Mouse (Mus musculus) intestine, embryonic 16.5 days (tissue): ENCODE results near the gene Sh3pxd2a. TPM values are rescaled to one million over a fixed set of nuclear protein-coding genes. Genes with fewer than 3 reads are reported as not detected.

Source experiments
- ATAC-seq: fragments of 200-750 bp; cut with Nextera tagmentation; 2 replicates; pipeline ENCODE4 v1.8.0; 2017; ENCODE audit warnings: moderate TSS enrichment, moderate library complexity
- H3K27ac ChIP-seq: fragments of 300-500 bp; sonication (generic); 2 replicates; pipeline ENCODE4 v1.5.1; 2014; ENCODE audit warnings: mild to moderate bottlenecking, low read length
- H3K27me3 ChIP-seq: fragments of 300-500 bp; sonication (generic); replicated peaks from 2 replicates; pipeline ENCODE4 v1.6.1; 2014; ENCODE audit warnings: low read length, control low read depth, mixed read lengths; ENCODE audit not compliant: control insufficient read depth, insufficient read depth
- H3K36me3 ChIP-seq: fragments of 300-500 bp; sonication (generic); 2 replicates; pipeline ENCODE4 v1.6.1; 2014; ENCODE audit warnings: low read length, control low read depth; ENCODE audit not compliant: control insufficient read depth, insufficient read depth
- H3K4me1 ChIP-seq: fragments of 300-500 bp; sonication (generic); 2 replicates; pipeline ENCODE4 v1.6.1; 2014; ENCODE audit warnings: low read length, control low read depth, mixed read lengths; ENCODE audit not compliant: control insufficient read depth, insufficient read depth
- H3K4me2 ChIP-seq: fragments of 300-500 bp; sonication (generic); 2 replicates; pipeline ENCODE4 v1.6.1; 2014; ENCODE audit warnings: low read depth, low read length, control low read depth
- H3K4me3 ChIP-seq: fragments of 300-500 bp; sonication (generic); 2 replicates; pipeline ENCODE4 v1.5.1; 2014; ENCODE audit warnings: mild to moderate bottlenecking, low read length
- H3K9ac ChIP-seq: fragments of 300-500 bp; sonication (generic); 2 replicates; pipeline ENCODE4 v1.6.1; 2014; ENCODE audit warnings: low read depth, low read length
- H3K9me3 ChIP-seq: fragments of 300-500 bp; sonication (generic); 2 replicates; pipeline ENCODE4 v1.6.1; 2016; ENCODE audit warnings: low read length, control low read depth; ENCODE audit not compliant: control insufficient read depth
- WGBS: fragments of 180-500 bp; shearing (Covaris S2); extraction: QIAGEN DNeasy Blood & Tissue Kit; methylation state at CpG from one replicate; pipeline ENCODE4 v1.1.7; 2014; 5-methylcytosine and 5-hydroxymethylcytosine counted together
- polyA plus RNA-seq: library from polyadenylated mRNA; unstranded; fragments of >200 nt; fragmentation: Nextera tagmentation; extraction: Ambion mirVana; gene quantifications from 2 replicates; pipeline ENCODE4 v1.2.1, GENCODE M21; 2015

The Sh3pxd2a gene
- polyA plus RNA-seq, 1 experiment from 2014 or later, result 3.0 TPM

- Histone ChIP-seq H3K9ac (peak overlapping the region; percentile 17; the same call in 1 of the 2 replicates), H3K4me1 (peaks cover 32% of the 10 kb centered on the region), H3K9me3 (no peaks in the 10 kb centered on the region), H3K4me2 (0 out of 2 replicates have a peak overlapping the region, but pooled peaks have one; percentile 26), H3K27ac (peak overlapping the region; percentile 79), H3K27me3 (no peaks in the 10 kb centered on the region), H3K36me3 (0 out of 2 replicates have a peak, but pooled peaks cover 2% of the 10 kb centered on the region), H3K4me3 (no peak overlapping the region)
- WGBS, result 40% methylated on average over 3 of the region's 3 CpGs
- peak; percentile 62 for ATAC-seq
Measured at GRCm38 (mm10) chr19:47508191-47508590, 44.0 kb upstream of the Sh3pxd2a start.

GRCm38 (mm10) chr19:47507128-47508121, 43.2 kb upstream of the Sh3pxd2a start:
- Histone ChIP-seq H3K4me2 (0 out of 2 replicates have a peak overlapping the region, but pooled peaks have one; percentile 26), H3K9me3 (no peaks in the 10 kb centered on the region), H3K9ac (no peak overlapping the region), H3K27me3 (no peaks in the 10 kb centered on the region), H3K4me1 (peaks cover 32% of the 10 kb centered on the region), H3K36me3 (0 out of 2 replicates have a peak, but pooled peaks cover 2% of the 10 kb centered on the region), H3K4me3 (no peak overlapping the region), H3K27ac (peak overlapping the region; percentile 79)
- WGBS, result 50% methylated on average over 27 of the region's 27 CpGs
- ATAC-seq, result 0 out of 2 replicates have a peak, but pooled peaks have one; percentile 8

DNA sequence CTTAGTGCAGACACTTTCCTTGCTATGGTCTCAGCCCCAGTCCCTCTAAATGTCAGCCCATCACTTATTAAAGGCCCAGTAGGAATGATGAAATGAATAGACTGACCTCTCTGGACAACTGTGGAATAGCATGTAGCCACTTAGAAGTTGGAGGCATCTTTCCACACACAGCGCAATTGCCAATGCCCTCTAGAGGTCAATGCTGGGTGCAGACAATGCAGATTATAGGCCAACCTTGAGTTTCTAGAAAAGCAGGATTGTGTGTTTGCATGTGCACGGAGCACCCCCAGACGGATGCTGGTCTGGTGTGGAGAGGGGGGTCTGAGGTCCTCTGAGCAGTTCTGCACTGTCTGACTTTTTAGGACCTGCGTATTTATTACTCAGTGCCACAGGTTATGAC, 39.4 kb upstream of the Sh3pxd2a start:
- H3K4me1 ChIP-seq, result peaks cover 14% of the 10 kb centered on the region
- H3K9me3 ChIP-seq, result no peaks in the 10 kb centered on the region
- no peak overlapping the region for H3K4me3 ChIP-seq
- H3K9ac ChIP-seq, result no peak overlapping the region
- ATAC-seq, result no peak
- 0 out of 2 replicates have a peak, but pooled peaks cover 2% of the 10 kb centered on the region for H3K36me3 ChIP-seq
- 70% methylated on average over 4 of the region's 4 CpGs for WGBS
- H3K27me3 ChIP-seq, result no peaks in the 10 kb centered on the region
- H3K27ac ChIP-seq, result no peak overlapping the region
- H3K4me2 ChIP-seq, result no peak overlapping the region

DNA sequence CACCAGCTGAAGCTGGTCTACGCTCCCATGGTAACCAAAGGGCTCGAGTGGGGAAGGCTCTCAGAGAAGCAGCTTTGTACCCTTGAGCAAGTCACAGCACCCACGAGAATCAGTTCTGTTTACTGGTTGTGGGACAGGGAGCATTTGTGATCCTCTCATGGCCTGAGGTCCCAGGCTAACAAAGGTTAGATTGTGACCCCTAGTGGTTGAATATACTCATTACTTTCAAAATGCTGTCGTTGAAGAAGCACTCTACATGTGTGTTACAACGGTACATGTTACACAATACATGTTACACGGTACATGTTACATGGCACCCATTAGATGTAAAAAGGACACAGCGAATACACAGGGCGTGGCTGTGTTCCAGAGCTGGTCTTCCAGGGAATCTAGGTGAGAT, 38.4 kb upstream of the Sh3pxd2a start:
- Histone ChIP-seq H3K9me3 (no peaks in the 10 kb centered on the region), H3K27me3 (no peaks in the 10 kb centered on the region), H3K4me3 (no peak overlapping the region), H3K9ac (no peak overlapping the region), H3K36me3 (0 out of 2 replicates have a peak, but pooled peaks cover 2% of the 10 kb centered on the region), H3K4me1 (peaks cover 4% of the 10 kb centered on the region), H3K4me2 (no peak overlapping the region), H3K27ac (no peak overlapping the region)
- no peak for ATAC-seq
- 79% methylated on average over 8 of the region's 8 CpGs for whole genome bisulfite sequencing

- no peaks in the 10 kb centered on the region for H3K4me1 ChIP-seq
- H3K9ac ChIP-seq, result no peak overlapping the region
- H3K4me3 ChIP-seq, result no peak overlapping the region
- no peaks in the 10 kb centered on the region for H3K9me3 ChIP-seq
- 0 out of 2 replicates have a peak, but pooled peaks cover under 1% of the 10 kb centered on the region for H3K36me3 ChIP-seq
- H3K27me3 ChIP-seq, result no peaks in the 10 kb centered on the region
- no peak for ATAC-seq
- H3K4me2 ChIP-seq, result no peak overlapping the region
- no peak overlapping the region for H3K27ac ChIP-seq
- WGBS, result 75% methylated on average over 11 of the region's 11 CpGs
Measured at GRCm38 (mm10) chr19:47500389-47501011, 36.3 kb upstream of the Sh3pxd2a start.

GRCm38 (mm10) chr19:47499841-47500240, 35.6 kb upstream of the Sh3pxd2a start:
- Histone ChIP-seq H3K4me1 (no peaks in the 10 kb centered on the region), H3K36me3 (no peaks in the 10 kb centered on the region), H3K27me3 (no peaks in the 10 kb centered on the region), H3K4me2 (no peak overlapping the region), H3K9me3 (no peaks in the 10 kb centered on the region), H3K27ac (no peak overlapping the region), H3K4me3 (no peak overlapping the region), H3K9ac (no peak overlapping the region)
- no peak for ATAC-seq
- 92% methylated on average over 5 of the region's 5 CpGs for WGBS

DNA sequence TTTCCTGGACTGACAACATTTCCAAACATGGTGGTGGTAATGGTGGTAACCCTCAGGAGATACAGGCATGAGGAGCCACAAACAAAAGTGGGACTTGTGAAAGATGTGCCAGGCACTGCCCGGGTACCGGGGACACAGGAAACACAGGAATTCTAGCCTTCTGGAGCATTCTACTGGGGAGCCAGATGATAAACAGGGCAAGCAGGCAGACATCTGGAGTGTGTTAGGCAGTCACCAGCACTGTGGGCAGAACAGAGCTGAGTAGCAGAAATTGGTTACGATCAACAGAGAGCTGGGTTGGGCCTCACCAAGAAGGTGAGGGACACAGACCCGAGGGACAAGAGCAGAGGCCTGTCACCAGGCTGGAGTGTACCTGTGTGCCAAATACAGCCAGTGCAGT, 34.7 kb upstream of the Sh3pxd2a start:
- WGBS, result 43% methylated on average over 4 of the region's 4 CpGs
- no peak overlapping the region for H3K27ac ChIP-seq
- H3K9ac ChIP-seq, result no peak overlapping the region; the same call in 1 of the 2 replicates
- no peak for ATAC-seq
- no peak overlapping the region for H3K4me3 ChIP-seq
- no peaks in the 10 kb centered on the region for H3K4me1 ChIP-seq
- no peak overlapping the region for H3K4me2 ChIP-seq
- no peaks in the 10 kb centered on the region for H3K36me3 ChIP-seq
- no peaks in the 10 kb centered on the region for H3K27me3 ChIP-seq
- H3K9me3 ChIP-seq, result no peaks in the 10 kb centered on the region

DNA sequence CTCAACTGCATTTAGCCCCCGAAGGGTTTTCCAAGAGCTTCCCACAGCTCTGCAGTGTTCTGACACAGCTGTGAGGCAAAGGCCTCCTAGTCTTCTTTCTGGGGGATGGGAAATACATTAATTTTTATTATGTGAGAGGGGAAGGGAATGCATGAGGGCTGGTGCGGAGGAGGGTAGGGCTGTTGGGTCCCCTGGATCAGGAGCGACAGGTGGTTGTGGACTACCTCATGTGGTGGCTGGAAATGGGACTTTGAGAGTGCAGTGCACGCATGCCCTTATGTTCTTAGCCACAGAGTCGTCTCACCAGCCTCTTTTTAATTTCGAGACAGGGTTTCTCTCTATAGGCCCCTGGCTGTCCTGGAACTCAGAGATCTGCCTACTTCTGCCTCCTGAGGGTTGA, 33.5 kb upstream of the Sh3pxd2a start:
- H3K27me3 ChIP-seq, result no peaks in the 10 kb centered on the region
- H3K9ac ChIP-seq, result no peak overlapping the region
- H3K4me2 ChIP-seq, result no peak overlapping the region
- no peaks in the 10 kb centered on the region for H3K9me3 ChIP-seq
- no peaks in the 10 kb centered on the region for H3K36me3 ChIP-seq
- no peak overlapping the region for H3K4me3 ChIP-seq
- H3K27ac ChIP-seq, result no peak overlapping the region
- no peaks in the 10 kb centered on the region for H3K4me1 ChIP-seq
- ATAC-seq, result no peak
- 84% methylated on average over 6 of the region's 6 CpGs for WGBS

DNA sequence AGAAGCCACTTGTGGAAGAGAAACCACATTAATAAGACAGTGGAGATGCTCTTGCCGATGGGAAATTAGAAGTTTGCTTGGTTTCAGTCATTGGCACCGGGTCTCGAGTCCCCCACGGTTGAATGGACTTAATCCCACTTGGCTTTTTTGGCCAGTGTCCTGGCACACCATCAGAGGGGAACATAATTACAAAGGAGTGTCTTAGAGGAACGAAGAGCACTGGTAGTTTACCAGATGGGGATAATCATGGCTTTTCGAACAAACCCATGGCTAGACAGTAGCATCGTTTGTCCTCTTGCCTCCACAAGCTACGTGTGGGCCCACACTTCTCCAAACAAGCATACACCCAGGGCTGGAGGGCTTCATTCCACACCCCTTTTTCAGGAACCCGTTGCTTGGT, 33.1 kb upstream of the Sh3pxd2a start:
- no peak overlapping the region for H3K27ac ChIP-seq
- no peak for ATAC-seq
- no peak overlapping the region for H3K4me2 ChIP-seq
- 79% methylated on average over 9 of the region's 9 CpGs for WGBS
- H3K4me1 ChIP-seq, result peaks cover 1% of the 10 kb centered on the region; the same call in 1 of the 2 replicates
- H3K9me3 ChIP-seq, result no peaks in the 10 kb centered on the region
- no peak overlapping the region for H3K4me3 ChIP-seq
- H3K27me3 ChIP-seq, result no peaks in the 10 kb centered on the region
- H3K36me3 ChIP-seq, result no peaks in the 10 kb centered on the region
- H3K9ac ChIP-seq, result no peak overlapping the region
